Mouse (Mus musculus): ENCODE results near the gene Mettl7a3.
"Not testable (repeated sequence)": the region's sequence is repeated elsewhere in the genome, so short reads cannot be mapped to it uniquely, and the experiment has no call there.

The Mettl7a3 gene

DNA sequence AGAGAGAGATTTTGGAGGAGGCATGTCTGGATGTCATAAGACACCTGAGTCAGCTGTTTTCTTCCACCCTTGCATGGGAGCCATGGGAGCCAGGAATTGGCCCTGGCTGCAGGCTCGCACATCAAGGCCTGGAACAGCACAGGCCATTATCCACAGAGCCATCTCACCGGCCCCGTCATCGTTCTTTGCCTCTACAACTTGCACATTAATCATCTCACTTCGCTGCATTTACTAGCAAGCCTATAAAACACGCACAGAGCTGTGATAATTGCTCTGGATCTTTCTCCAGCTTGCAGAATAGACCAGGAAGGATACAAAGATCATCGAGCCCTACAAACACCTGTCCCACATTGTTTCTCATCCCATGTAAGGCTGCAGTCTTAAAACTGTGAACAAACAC is 4.0 kb upstream of the Mettl7a3 start:
- no peak for DNase-seq (ENCODE audit: low read depth)

DNA sequence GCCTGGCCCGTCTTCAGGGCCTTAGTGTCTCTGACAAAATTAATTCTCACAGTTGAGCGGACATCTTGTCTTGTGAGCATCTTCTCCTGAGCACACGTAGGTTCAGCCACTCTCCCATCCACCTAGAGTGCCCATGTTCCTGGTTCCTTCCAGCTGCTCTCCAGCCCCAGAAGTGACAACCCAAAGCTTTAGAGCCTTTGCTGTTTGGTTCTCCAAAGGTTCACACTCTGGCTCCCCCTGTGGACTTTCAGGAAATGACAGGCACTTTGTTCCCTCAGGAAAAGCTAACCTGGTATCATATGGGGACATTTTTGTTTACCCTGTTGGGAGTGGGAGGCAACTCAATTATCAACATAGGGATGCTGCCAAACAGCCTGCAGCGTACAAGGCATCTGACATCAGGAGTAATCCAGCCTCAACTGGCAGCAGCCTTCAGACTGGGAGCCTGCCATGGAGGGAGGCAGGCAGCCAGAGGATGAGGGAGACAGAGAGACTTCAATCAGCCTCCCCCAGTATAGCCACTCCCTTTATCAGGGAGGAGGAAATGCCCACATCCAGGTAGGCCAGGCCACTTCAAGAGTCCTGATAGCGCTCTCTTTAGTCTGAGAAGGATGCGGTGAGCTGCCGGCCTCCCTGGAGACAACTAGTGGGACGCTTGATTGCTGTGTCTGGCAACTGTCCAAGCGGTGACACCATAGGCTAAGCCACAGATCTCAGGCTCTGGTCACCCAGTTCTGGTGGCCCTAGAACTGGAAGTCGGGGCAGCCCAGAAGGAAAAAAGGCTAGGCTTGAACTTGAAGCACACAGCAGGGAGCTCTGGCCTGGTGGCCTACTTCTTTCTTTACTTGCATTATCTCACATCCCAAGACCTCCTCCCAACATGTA is 2.4 kb upstream of the Mettl7a3 start:
- DNase-seq (ENCODE audit: low read depth) = not testable (repeated sequence)

DNA sequence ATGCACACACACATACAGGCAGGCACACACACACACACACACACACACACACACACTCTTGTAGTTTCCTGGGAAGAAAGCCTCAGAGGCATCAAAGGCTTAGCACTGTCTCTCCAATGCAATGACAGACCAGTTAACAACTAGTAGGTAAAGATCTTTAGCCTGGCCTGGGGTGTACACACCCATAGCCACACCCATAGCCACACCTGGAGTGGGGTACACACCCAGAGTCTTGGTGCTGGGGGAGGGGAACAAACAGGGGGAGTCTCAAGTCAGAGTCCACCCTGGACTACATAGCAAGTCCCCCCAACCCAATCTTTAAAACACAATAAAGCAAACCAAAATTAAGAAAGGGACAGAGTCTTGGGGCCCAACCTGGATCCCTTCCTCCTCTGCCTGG is 2.6 kb downstream of the Mettl7a3 start:
- DNase-seq (ENCODE audit: low read depth) = not testable (repeated sequence)

DNA sequence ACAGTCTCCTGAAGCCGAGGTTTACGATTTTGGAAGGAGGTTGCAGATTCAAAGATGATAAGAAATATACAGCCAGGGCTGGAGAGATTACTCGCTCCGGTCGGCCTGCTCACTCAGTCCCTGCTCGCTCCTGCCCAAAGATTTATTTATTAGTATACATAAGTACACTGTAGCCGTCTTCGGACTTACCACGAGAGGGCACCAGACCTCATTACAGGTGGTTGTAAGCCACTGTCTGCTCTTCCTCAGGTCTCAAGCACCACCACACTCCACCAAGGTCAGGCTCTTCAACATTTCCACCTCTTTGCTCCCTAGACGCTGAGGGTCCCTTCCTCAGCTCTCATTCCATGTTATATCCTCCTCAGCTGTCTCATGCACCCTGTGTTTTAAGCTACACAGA is 3.1 kb downstream of the Mettl7a3 start:
- not testable (repeated sequence) for DNase-seq (ENCODE audit: low read depth)

DNA sequence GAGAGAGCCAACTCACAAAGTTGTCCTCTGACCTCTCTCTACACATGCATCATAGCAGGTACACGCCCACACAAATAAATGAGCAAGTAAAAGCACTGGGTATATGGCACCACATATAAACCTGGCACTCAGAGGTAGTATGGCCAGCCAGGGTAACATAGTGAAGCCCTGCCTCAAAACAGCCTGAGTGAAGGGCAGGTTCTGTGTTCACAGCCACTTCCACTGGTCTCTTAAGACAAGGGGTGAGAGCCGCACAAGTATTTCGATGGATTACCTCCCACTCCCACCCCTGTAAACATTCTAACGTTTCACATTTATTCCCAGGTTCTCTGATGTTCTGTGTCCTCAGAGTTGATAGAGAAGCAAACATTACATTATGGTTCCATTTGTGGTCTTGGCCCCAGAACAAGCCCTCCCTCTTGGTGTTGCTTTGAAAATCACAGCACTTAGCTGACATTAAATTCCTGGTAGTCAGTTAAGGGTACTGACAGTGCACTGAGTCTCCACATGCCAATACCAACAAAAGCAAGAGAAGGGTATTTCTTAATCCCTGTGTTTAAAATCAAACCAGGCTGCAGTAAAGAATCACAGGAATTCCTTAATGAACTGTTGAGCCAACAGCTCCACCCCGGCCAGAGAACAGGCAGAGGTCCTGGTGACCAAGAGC is 6.7 kb downstream of the Mettl7a3 start:
- not testable (repeated sequence) for DNase-seq (ENCODE audit: low read depth)

DNA sequence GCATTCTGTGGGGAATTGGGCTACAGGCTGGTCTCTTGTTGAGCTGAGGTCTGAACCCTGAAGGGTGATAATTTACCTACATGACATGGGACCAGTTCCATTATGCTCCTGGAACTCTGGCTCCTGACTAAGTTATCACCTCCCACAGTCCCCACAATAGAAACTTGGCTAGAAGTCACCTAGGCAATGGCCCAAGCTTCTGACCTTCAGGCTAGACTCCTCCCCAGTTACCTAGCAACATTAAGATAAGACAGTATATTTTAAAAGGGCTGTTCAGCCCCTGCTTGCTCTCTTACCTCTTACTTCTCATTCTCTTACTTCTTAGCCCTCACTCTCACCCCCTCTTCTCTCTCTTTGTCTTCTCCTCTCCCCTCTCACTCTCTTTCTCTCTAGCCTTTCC is 10.8 kb downstream of the Mettl7a3 start:
- DNase-seq (ENCODE audit: low read depth) = no peak

DNA sequence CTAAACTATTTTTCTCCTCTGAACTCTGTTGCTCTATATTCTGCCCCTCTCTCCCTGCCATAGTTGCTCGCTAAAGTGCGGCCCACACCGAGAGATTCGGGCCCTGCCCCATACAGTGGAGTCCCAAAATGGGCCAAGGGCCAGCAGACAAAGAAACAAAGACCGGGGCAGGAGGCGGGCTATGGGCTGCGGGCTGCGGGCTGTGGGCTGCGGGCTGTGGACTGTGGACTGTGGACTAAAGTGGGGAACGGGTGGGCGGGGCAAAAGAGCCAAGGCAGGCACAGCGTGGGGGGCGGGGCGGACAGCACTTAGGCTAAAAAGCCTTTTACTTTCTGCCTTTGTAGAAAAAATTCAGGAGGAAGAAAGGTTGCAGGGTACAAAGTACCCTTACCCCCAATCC is 12.0 kb downstream of the Mettl7a3 start:
- no peak for DNase-seq (ENCODE audit: low read depth)

DNA sequence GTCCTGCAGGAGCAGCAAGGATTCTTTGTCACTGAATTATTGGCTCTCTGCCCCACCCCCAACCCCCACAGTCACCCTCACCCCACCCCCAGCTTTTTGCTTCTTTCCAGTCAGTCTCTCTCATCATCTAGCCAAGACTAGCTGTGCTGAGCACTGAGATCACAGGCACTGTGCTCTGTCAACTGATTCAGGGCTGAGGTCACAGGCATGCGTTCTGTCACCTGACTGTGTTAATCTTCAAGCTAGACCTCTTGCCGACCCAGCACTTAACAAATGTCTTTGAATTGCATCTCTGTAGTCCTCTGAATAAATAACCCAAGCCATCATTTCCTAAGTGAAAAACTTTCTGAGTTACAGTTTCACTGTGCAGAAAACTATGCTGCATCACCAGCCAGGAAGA is 14.8 kb downstream of the Mettl7a3 start:
- no peak for DNase-seq (ENCODE audit: low read depth)

DNA sequence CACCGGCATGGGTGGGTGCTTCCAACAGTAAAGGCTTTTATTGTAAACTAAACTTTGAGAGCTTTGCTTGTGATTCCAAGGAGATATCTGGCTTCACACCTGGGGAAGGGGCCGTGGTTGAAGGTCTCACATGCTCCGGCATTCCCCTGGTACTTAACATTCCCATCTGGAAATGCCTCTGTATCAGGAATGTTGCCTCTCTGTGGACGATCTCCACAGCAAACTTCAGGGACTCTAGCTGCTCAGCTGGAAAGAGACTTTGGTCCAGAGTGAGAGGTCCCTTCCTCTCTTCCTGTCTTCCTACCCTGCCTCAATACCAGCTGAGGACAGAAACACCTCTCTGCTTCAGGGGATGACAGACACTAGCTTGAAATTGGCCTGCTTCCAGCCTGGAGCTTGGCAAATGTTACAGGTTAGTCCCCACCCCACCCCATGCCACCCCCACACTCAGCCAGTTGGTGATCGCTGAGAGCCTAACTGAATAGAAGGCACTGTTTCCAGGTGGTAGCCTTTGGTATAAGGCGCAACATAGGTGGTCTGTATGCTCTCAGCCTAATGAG is 16.9 kb downstream of the Mettl7a3 start:
- no peak for DNase-seq (ENCODE audit: low read depth)

DNA sequence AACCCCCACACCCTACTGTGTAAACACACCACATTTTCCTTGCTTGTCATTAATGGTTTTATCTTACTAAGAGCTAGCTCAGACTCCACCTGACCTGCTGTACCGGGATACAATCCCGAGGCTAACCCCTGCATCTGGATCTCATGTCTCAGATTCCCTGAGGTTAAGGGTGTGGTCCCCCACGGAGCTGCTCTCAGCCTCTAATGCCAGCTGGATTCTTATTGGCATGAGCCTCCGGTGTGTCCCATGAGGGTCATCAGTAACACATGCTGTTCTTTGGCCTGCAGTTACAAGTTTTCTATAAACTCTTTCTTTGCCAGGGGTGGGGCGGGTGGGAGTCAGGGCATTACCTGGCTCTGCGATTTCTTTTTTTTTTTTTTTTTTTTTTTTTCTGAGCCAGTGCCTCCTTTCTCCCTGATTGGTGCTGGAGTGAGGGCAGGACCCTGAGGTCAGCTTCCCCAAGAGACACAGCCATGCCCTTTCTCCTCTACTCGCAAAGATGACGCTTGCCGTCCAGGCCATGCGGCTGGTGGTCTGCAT is 18.1 kb downstream of the Mettl7a3 start, which contains the start of the genes Methig1 and Mettl7a2:
Gene Methig1 (plus strand): TSS at position 439 of the 540 bp plus-strand sequence.
Gene Mettl7a2 (plus strand): TSS at position 490 of the 540 bp plus-strand sequence.
- no peak for DNase-seq (ENCODE audit: low read depth)

DNA sequence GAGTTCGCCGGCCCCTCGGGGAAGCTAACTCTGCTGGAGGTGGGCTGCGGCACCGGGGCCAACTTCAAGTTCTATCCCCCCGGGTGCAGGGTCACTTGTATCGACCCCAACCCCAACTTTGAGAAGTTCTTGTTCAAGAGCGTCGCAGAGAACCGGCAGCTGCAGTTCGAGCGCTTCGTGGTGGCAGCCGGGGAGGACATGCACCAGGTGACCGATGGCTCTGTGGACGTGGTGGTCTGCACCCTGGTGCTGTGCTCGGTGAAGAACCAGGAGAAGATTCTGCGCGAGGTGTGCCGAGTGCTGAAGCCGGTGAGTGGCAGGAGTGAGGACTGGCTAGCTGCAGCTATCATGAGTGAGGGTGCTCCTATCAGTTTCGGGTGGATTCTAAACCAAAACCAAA is 18.7 kb downstream of the Mettl7a3 start:
- not testable (repeated sequence) for DNase-seq (ENCODE audit: low read depth)

DNA sequence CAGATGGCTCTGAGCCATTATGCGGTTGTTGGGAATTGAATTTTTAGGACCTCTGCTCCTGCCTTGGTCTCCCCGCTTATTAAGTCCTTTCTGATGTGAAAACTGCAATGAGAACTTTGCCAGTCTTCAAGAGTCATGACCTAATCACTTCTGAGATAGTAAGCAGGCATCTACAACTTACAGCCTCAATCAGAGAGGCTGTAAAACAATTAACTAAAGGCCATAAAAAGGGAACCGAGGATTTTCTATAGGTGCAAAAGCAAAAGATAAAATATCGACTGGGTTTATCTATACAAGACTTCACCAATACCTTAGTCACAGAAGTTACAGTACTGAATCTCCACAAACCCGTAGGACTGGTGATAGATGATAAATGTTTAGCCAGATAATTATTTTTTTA is 21.1 kb downstream of the Mettl7a3 start:
- DNase-seq (ENCODE audit: low read depth) = no peak

DNA sequence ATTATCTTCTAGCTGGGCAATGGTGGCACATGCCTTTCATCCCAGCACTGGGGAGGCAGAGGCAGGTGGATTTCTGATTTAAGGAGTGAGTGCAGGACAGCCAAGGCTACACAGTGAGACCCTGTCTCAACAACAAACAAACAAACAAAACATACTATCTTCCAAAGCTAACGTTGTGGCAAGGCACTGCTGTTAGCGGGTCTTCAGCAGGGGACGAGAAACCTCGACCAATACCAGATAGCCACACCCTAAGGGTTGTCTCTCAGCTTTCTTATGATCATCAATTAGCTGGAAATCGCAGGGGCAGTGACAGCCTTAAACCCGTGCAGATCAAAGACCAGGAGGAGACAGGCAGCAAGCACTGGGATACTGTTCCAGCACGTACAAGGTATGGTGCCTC is 29.5 kb downstream of the Mettl7a3 start, which contains the start of gene Higd1c:
Gene Higd1c (plus strand): TSS at position 301 of the 400 bp plus-strand sequence.
- no peak for DNase-seq (ENCODE audit: low read depth)

DNA sequence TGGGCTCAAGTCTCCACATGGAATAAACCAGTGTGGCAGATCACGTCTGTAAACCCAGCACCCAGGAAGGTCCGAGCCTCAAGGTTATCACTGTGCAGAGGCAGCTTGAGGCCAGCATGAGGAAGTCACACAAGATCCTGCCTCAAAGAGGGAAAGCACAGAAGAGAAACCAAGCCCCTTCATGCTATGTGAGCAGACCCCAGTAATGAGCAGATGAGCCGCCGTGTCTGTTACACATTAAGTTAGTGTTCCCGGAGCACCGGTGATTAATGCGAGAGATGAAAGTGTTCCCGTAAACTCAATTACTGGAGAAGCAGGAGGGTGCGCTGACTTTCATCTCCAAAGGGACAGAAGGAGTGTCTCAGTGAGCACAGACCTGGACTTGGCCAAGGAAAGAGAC is 31.2 kb downstream of the Mettl7a3 start:
- not testable (repeated sequence) for DNase-seq (ENCODE audit: low read depth)

DNA sequence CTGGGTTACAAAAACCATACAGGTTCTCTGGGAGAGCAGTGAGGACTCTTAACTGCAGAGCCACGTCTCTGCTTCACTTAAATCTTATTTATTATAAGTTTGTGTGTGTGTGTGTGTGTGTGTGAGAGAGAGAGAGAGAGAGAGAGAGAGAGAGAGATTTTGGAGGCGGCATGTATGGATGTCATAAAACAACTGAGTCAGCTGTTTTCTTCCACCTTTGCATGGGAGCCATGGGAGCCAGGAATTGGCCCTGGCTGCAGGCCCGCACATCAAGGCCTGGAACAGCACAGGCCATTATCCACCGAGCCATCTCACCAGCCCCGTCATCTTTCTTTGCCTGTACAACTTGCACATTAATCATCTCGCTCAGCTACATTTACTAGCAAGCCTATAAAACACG is 32.4 kb downstream of the Mettl7a3 start:
- DNase-seq (ENCODE audit: low read depth) = no peak

DNA sequence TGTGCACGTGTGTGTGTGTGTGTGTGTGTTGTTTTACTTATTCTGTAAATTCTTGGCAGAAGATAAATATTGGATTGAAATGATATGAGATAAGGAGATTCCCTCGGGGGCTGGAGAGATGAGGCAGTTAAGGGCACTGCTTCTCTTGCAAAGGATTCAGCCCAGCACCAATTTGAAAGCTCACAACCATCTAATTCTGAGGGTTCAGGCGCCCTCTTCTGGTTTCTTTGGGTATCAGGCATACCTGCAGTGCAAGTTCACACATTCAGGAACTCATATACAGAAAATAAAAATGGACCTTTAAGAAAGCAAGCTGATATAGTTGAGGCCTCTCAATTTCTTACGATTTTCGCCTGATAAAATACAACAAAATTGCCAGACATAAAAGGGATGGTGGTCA is 40.3 kb downstream of the Mettl7a3 start:
- peak; percentile 53 for DNase-seq (ENCODE audit: low read depth)

DNA sequence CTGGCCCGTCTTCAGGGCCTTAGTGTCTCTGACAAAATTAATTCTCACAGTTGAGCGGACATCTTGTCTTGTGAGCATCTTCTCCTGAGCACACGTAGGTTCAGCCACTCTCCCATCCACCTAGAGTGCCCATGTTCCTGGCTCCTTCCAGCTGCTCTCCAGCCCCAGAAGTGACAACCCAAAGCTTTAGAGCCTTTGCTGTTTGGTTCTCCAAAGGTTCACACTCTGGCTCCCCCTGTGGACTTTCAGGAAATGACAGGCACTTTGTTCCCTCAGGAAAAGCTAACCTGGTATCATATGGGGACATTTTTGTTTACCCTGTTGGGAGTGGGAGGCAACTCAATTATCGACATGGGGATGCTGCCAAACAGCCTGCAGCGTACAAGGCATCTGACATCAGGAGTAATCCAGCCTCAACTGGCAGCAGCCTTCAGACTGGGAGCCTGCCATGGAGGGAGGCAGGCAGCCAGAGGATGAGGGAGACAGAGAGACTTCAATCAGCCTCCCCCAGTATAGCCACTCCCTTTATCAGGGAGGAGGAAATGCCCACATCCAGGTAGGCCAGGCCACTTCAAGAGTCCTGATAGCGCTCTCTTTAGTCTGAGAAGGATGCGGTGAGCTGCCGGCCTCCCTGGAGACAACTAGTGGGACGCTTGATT is 43.2 kb downstream of the Mettl7a3 start:
- not testable (repeated sequence) for DNase-seq (ENCODE audit: low read depth)

DNA sequence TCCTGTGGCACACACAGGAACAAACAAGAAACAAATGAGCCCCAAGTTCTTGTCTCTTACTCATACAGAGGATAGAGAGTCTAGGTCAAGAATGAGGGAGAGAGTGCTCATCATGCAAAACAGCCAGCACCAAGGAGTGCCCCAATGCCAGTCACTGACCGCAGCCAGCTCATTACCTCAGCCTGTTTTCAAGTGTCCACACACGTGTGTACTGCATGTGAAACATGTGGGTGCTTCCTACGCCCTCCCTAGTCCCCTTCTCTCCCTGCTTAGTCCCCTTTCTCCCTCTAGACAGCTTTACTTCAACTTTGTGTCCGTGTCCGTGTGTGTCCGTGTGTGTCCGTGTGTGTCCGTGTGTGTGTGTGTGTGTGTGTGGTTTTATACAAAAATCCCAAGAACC is 44.9 kb downstream of the Mettl7a3 start:
- no peak for DNase-seq (ENCODE audit: low read depth)

DNA sequence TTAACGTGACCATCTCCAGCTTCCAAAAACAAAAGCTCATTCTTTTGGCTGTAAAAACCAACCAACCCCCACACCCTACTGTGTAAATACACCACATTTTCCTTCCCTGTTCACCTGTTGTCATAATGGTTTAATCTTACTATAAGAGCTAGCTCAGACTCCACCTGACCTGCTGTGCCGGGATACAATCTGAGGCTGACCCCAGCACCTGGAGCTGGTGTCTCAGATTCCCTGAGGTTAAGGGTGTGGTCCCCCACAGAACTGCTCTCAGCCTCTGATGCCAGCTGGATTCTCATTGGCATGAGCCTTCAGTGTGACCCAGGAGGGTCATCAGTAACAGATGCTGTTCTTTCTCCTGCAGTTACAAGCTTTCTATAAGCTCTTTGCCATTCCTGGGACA is 45.4 kb downstream of the Mettl7a3 start:
- DNase-seq (ENCODE audit: low read depth) = no peak

DNA sequence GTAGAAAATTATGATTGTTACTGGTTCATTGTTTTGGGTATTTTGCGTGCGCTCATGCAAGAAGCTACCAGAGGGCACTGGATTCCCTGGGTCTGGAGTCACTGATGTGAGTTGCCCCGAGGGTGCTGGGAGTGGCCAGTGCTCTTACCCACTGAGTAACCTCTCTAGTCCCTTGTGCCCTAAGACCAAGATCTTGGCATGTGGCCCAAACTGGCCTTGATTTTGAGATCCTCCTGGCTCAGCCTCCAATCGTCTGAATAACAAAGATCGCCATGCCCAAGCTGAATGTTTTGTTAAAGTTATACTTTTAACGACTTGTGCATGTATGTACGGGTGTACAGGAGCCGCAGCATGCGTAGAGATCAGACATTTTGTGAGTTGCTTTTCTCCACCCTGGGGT is 51.0 kb downstream of the Mettl7a3 start:
- DNase-seq (ENCODE audit: low read depth) = no peak

DNA sequence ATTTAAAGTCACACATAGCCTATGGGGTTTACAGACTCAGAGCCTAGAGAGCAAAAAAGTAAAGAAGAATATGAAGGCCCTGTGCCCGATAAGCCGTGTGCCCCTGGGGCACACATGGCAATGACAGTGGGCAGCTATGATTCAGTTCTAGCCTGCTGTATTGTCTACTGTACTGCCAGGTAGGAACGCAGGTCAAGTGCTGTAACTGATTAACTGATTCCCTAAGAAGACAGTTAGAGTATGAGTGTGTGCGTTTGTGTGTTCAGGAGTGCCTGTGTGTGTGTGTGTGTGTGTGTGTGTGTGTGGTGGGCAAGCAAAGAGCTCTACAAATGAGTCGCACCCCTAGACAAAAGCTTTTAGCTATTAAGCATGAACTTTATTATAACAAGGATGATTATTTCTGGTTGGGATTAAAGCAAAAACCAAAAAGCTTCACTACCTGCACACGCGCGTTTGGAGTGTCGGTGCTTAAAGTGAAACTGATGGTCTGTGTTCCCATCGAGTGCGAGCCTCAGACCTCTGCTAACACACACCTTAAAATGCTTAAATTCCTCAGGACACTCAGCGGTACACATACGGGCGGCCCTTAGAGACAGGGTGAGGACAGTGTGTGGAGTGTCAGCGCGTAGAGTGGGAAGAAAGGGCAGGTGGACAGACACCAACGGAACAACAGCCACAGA is 53.0 kb downstream of the Mettl7a3 start:
- DNase-seq (ENCODE audit: low read depth) = no peak

Measured in c-Kit-positive CD71-positive TER-119-negative erythroid progenitor cells, embryonic 14.5 days (primary cell).